Mouse (Mus musculus) ovary, adult 18-20 months (tissue): Measurements from ENCODE around the gene Enpp1.

ENCODE experiments used
- DNase-seq: peaks from one replicate; pipeline ENCODE4 v3.0.0; 2022; ENCODE audit warnings: low spot score, mixed read lengths

The Enpp1 gene

GRCm38 (mm10) chr10:24711480-24712366 is at the start of gene Enpp1:
Gene Enpp1 (minus strand): TSS chr10:24712159.
- DNase-seq = peak; percentile 47

- DNase-seq = no peak
Observed at GRCm38 (mm10) chr10:24758326-24758915, 46.5 kb upstream of the Enpp1 start.

- DNase-seq = no peak
Observed at GRCm38 (mm10) chr10:24754874-24755540, 43.0 kb upstream of the Enpp1 start.

GRCm38 (mm10) chr10:24754251-24754835 is 42.4 kb upstream of the Enpp1 start:
- no peak for DNase-seq

GRCm38 (mm10) chr10:24753536-24754250 is 41.7 kb upstream of the Enpp1 start:
- DNase-seq = no peak

- DNase-seq = no peak
Observed at GRCm38 (mm10) chr10:24742950-24743487, 31.1 kb upstream of the Enpp1 start.

- no peak for DNase-seq
Observed at GRCm38 (mm10) chr10:24741229-24742198, 29.6 kb upstream of the Enpp1 start.

- no peak for DNase-seq
Observed at GRCm38 (mm10) chr10:24739171-24739570, 27.2 kb upstream of the Enpp1 start.

- no peak for DNase-seq
Observed at GRCm38 (mm10) chr10:24738456-24738855, 26.5 kb upstream of the Enpp1 start.

- DNase-seq = no peak
Observed at GRCm38 (mm10) chr10:24735027-24735777, 23.2 kb upstream of the Enpp1 start.

GRCm38 (mm10) chr10:24727478-24727877 is 15.5 kb upstream of the Enpp1 start:
- DNase-seq = no peak

- no peak for DNase-seq
Observed at GRCm38 (mm10) chr10:24725197-24725596, 13.2 kb upstream of the Enpp1 start.

GRCm38 (mm10) chr10:24721841-24722240 is 9.9 kb upstream of the Enpp1 start:
- no peak for DNase-seq

- DNase-seq = no peak
Observed at GRCm38 (mm10) chr10:24719383-24719782, 7.4 kb upstream of the Enpp1 start.

GRCm38 (mm10) chr10:24718720-24719119 is 6.8 kb upstream of the Enpp1 start:
- DNase-seq = no peak

GRCm38 (mm10) chr10:24718058-24718457 is 6.1 kb upstream of the Enpp1 start:
- no peak for DNase-seq

GRCm38 (mm10) chr10:24716232-24716631 is 4.3 kb upstream of the Enpp1 start:
- DNase-seq = no peak

- DNase-seq = no peak
Observed at GRCm38 (mm10) chr10:24712901-24713300, 942 bp upstream of the Enpp1 start.

GRCm38 (mm10) chr10:24712367-24712761 is 405 bp upstream of the Enpp1 start:
- DNase-seq = no peak

GRCm38 (mm10) chr10:24711071-24711470 is 888 bp downstream of the Enpp1 start:
- no peak for DNase-seq
